ENCODE assay signal across 24 mouse cellular contexts in genomic region chr7:134696126-134696979, GRCm38 (mm10). TPM values are rescaled to one million over a fixed set of nuclear protein-coding genes. Genes with fewer than 3 reads are reported as not detected.
DNase-seq lines count a peak whose midpoint lies in the region; ATAC-seq lines count a peak whose summit lies in the region.
"Had no signal": no experiment of that assay in that cellular context is flagged by ENCODE, and none has a peak within 500 bp of the region (broad histone marks: within the 10 kb centered on the region; RNA-seq: fewer than 3 reads in every experiment).

No protein-coding gene starts in this region.

- peak; percentile 80 for DNase-seq in heart, adult 11 months
- DNase-seq in heart, embryonic 10.5 days (ENCODE audit: low spot score): no peak
- DNase-seq in R1 (ENCODE audit: low read depth, low spot score): peak; percentile 10
- DNase-seq in left cerebral cortex, adult 8-10 months (ENCODE audit: low spot score in 2 of 2): no peak
- no peak for DNase-seq in urinary bladder, postnatal 14 days (ENCODE audit: low spot score)
- no peak for DNase-seq in thymus, postnatal 4 days
- DNase-seq: adrenal gland, postnatal 10 days; cerebellum, adult 9-10 months; gastrocnemius, postnatal 25 days; kidney, adult 8-10 months; kidney, postnatal 25 days; layer of hippocampus, postnatal 36 days; liver, embryonic 13.5 days; lung, adult 2 months; lung, postnatal 14 days; right cerebral cortex, adult 18-20 months; right cerebral cortex, postnatal 4 days had no signal

- H3K9me3 ChIP-seq in heart, embryonic 10.5 days: no peaks in the 10 kb centered on the region
- H3K9me3 ChIP-seq: limb, embryonic 13.5 days; liver, embryonic 13.5 days had no signal

- WGBS in heart, embryonic 10.5 days: 80% methylated on average over 10 of the region's 10 CpGs

- peak; percentile 41 for ATAC-seq in granulocyte monocyte progenitor cell, adult 5-6 weeks (replicated peaks; ENCODE audit: poor library complexity, severe bottlenecking)
- 0 out of 2 replicates have a peak, but pooled peaks have one; percentile 17 for ATAC-seq in megakaryocyte, adult 5-6 weeks (ENCODE audit: poor library complexity, severe bottlenecking)
- ATAC-seq: activated CD4-positive, CD25-positive, alpha-beta regulatory T cell, adult 4 months; Patski had no signal

- no peaks in the 10 kb centered on the region for H3K27me3 ChIP-seq in heart, embryonic 10.5 days (ENCODE audit: insufficient read depth, poor library complexity, severe bottlenecking)
- H3K27me3 ChIP-seq: limb, embryonic 13.5 days; liver, embryonic 13.5 days; Patski had no signal

- no peak overlapping the region for H3K4me3 ChIP-seq in heart, embryonic 10.5 days
- H3K4me3 ChIP-seq: layer of hippocampus, adult 2 months; limb, embryonic 13.5 days; liver, embryonic 13.5 days had no signal

- H3K36me3 ChIP-seq in heart, embryonic 10.5 days: peaks cover 4% of the 10 kb centered on the region; the same call in 1 of the 2 replicates
- H3K36me3 ChIP-seq: G1E; liver, embryonic 13.5 days had no signal

- no peak overlapping the region for H3K27ac ChIP-seq in heart, embryonic 10.5 days
- H3K27ac ChIP-seq: layer of hippocampus, adult 2 months; limb, embryonic 13.5 days; liver, embryonic 13.5 days had no signal

- peaks cover 38% of the 10 kb centered on the region for H3K4me1 ChIP-seq in heart, embryonic 10.5 days

RNA-seq across cellular contexts. Expression of gene Dock1, which starts 25.9 kb away (rescaled TPM):
- 24.7 and 25.6 TPM in 2 replicates for polyA plus RNA-seq in heart, embryonic 10.5 days (2016; fragmentation: Nextera tagmentation; extraction: Ambion mirVana)
- 19.7 and 22.5 TPM in 2 replicates for total RNA-seq in granulocyte monocyte progenitor cell, adult 5-6 weeks (2014; fragmentation: Nextera tagmentation)
- total RNA-seq in granulocyte monocyte progenitor cell, adult 5-6 weeks (2017): 14.0 and 16.2 TPM in 2 replicates
- 21.1 and 29.0 TPM in 2 replicates for total RNA-seq in megakaryocyte, adult 5-6 weeks (2015)
- 19.6 and 23.5 TPM in 2 replicates for total RNA-seq in megakaryocyte, adult 5-6 weeks (2017)
- total RNA-seq in left cerebral cortex, adult 8-10 months (2022): 10 to 100 TPM; 25.9 to 27.8 (median 27.2) TPM
- total RNA-seq: G1E had no signal
- polyA plus RNA-seq: G1E had no signal

Comparison
In these comparisons a context has a peak if more than half of its experiments do, and no peak if none do; other contexts are left out.
1. DNase-seq: peak in heart, adult 11 months (single experiment) and R1 (single experiment); none in heart, embryonic 10.5 days (single experiment), left cerebral cortex, adult 8-10 months (0 of 2), urinary bladder, postnatal 14 days (single experiment) and thymus, postnatal 4 days (single experiment).